Mouse (Mus musculus) limb, embryonic 10.5 days (tissue): Measurements from ENCODE around the gene Slc2a9. TPM values are rescaled to one million over a fixed set of nuclear protein-coding genes. Genes with fewer than 3 reads are reported as not detected.

Source experiments
- DNase-seq: peaks from one replicate; pipeline ENCODE4 v3.0.0-alpha.2; 2017; ENCODE audit warnings: low spot score
- H3K27ac ChIP-seq: fragments of 300-500 bp; sonication (generic); 2 replicates; pipeline ENCODE4 v1.5.1; 2016; ENCODE audit warnings: mild to moderate bottlenecking
- H3K27me3 ChIP-seq: fragments of 300-500 bp; sonication (generic); 2 replicates; pipeline ENCODE4 v1.6.1; 2016; ENCODE audit warnings: low read depth, mild to moderate bottlenecking; ENCODE audit not compliant: poor library complexity, severe bottlenecking
- H3K36me3 ChIP-seq: fragments of 300-500 bp; sonication (generic); 2 replicates; pipeline ENCODE4 v1.6.1; 2016; ENCODE audit warnings: mild to moderate bottlenecking, moderate library complexity
- H3K4me1 ChIP-seq: fragments of 300-500 bp; sonication (generic); 2 replicates; pipeline ENCODE4 v1.6.1; 2016
- H3K4me3 ChIP-seq: fragments of 300-500 bp; sonication (generic); 2 replicates; pipeline ENCODE4 v1.5.1; 2016; ENCODE audit warnings: mild to moderate bottlenecking, moderate library complexity
- H3K9me3 ChIP-seq: fragments of 300-500 bp; sonication (generic); replicated peaks from 2 replicates; pipeline ENCODE4 v1.6.1; 2016; ENCODE audit warnings: mild to moderate bottlenecking
- WGBS: fragments of 180-500 bp; shearing (Covaris S2); methylation state at CpG from one replicate; pipeline ENCODE4 v1.1.7; 2016; 5-methylcytosine and 5-hydroxymethylcytosine counted together
- polyA plus RNA-seq: library from polyadenylated mRNA; unstranded; fragments of >200 nt; fragmentation: Nextera tagmentation; extraction: Ambion mirVana; gene quantifications from 2 replicates; pipeline ENCODE4 v1.2.1, GENCODE M21; 2016

The Slc2a9 gene
- polyA plus RNA-seq, 1 experiment from 2014 or later, result 0.13 TPM

GRCm38 (mm10) chr5:38532084-38532483, 29.1 kb upstream of the Slc2a9 start:
- Histone ChIP-seq H3K27ac (no peak overlapping the region), H3K4me3 (no peak overlapping the region), H3K9me3 (no peaks in the 10 kb centered on the region), H3K27me3 (no peaks in the 10 kb centered on the region), H3K36me3 (peaks cover 100% of the 10 kb centered on the region), H3K4me1 (no peaks in the 10 kb centered on the region)
- WGBS, result 90% methylated on average over 4 of the region's 4 CpGs
- no peak for DNase-seq

- no peaks in the 10 kb centered on the region for H3K9me3 ChIP-seq
- no peak overlapping the region for H3K4me3 ChIP-seq
- peak; percentile 35 for DNase-seq
- H3K27me3 ChIP-seq, result no peaks in the 10 kb centered on the region
- no peaks in the 10 kb centered on the region for H3K4me1 ChIP-seq
- WGBS, result 90% methylated on average over 6 of the region's 6 CpGs
- no peak overlapping the region for H3K27ac ChIP-seq
- H3K36me3 ChIP-seq, result peaks cover 98% of the 10 kb centered on the region
Observed at GRCm38 (mm10) chr5:38529724-38530428, 26.9 kb upstream of the Slc2a9 start.

- Histone ChIP-seq H3K36me3 (peaks cover 33% of the 10 kb centered on the region), H3K9me3 (no peaks in the 10 kb centered on the region), H3K27me3 (no peaks in the 10 kb centered on the region), H3K27ac (no peak overlapping the region), H3K4me1 (no peaks in the 10 kb centered on the region), H3K4me3 (no peak overlapping the region)
- no peak for DNase-seq
- 95% methylated on average over 5 of the region's 5 CpGs for WGBS
Observed at GRCm38 (mm10) chr5:38522977-38523376, 20.0 kb upstream of the Slc2a9 start.

- H3K4me1 ChIP-seq, result no peaks in the 10 kb centered on the region; the same call in 1 of the 2 replicates
- H3K27me3 ChIP-seq, result no peaks in the 10 kb centered on the region
- 49% methylated on average over 1 of the region's 1 CpGs for WGBS
- no peaks in the 10 kb centered on the region for H3K9me3 ChIP-seq
- peaks cover 12% of the 10 kb centered on the region for H3K36me3 ChIP-seq
- no peak overlapping the region for H3K27ac ChIP-seq
- H3K4me3 ChIP-seq, result no peak overlapping the region
- DNase-seq, result no peak
Observed at GRCm38 (mm10) chr5:38520838-38521237, 17.9 kb upstream of the Slc2a9 start.

GRCm38 (mm10) chr5:38516267-38516666, 13.3 kb upstream of the Slc2a9 start:
- Histone ChIP-seq H3K4me3 (no peak overlapping the region), H3K36me3 (no peaks in the 10 kb centered on the region), H3K27ac (no peak overlapping the region), H3K9me3 (no peaks in the 10 kb centered on the region), H3K4me1 (peaks cover 9% of the 10 kb centered on the region), H3K27me3 (no peaks in the 10 kb centered on the region)
- 67% methylated on average over 6 of the region's 6 CpGs for WGBS
- no peak for DNase-seq

- H3K4me1 ChIP-seq, result peaks cover 9% of the 10 kb centered on the region
- H3K27me3 ChIP-seq, result no peaks in the 10 kb centered on the region
- no peak overlapping the region for H3K4me3 ChIP-seq
- no peak overlapping the region for H3K27ac ChIP-seq
- WGBS, result 10% methylated on average over 2 of the region's 2 CpGs
- DNase-seq, result no peak
- no peaks in the 10 kb centered on the region for H3K36me3 ChIP-seq
- H3K9me3 ChIP-seq, result no peaks in the 10 kb centered on the region
Observed at GRCm38 (mm10) chr5:38512991-38513390, 10.0 kb upstream of the Slc2a9 start.

GRCm38 (mm10) chr5:38509568-38509967, 6.6 kb upstream of the Slc2a9 start:
- Histone ChIP-seq H3K9me3 (no peaks in the 10 kb centered on the region), H3K4me1 (peaks cover 16% of the 10 kb centered on the region), H3K27me3 (no peaks in the 10 kb centered on the region), H3K27ac (no peak overlapping the region), H3K4me3 (no peak overlapping the region), H3K36me3 (no peaks in the 10 kb centered on the region)
- no peak for DNase-seq
- WGBS, result 92% methylated on average over 4 of the region's 4 CpGs

GRCm38 (mm10) chr5:38505435-38505765, 2.5 kb upstream of the Slc2a9 start:
- Histone ChIP-seq H3K9me3 (no peaks in the 10 kb centered on the region), H3K27me3 (no peaks in the 10 kb centered on the region), H3K27ac (peak overlapping the region; percentile 58), H3K4me3 (no peak overlapping the region), H3K4me1 (peaks cover 6% of the 10 kb centered on the region), H3K36me3 (no peaks in the 10 kb centered on the region)
- 75% methylated on average over 3 of the region's 3 CpGs for WGBS
- no peak for DNase-seq

- Histone ChIP-seq H3K36me3 (no peaks in the 10 kb centered on the region), H3K27me3 (no peaks in the 10 kb centered on the region), H3K27ac (peak overlapping the region; percentile 58), H3K4me1 (peaks cover 6% of the 10 kb centered on the region), H3K4me3 (no peak overlapping the region), H3K9me3 (no peaks in the 10 kb centered on the region)
- WGBS, result 70% methylated on average over 6 of the region's 6 CpGs
- DNase-seq, result no peak
Observed at GRCm38 (mm10) chr5:38504747-38505434, 1.9 kb upstream of the Slc2a9 start.

GRCm38 (mm10) chr5:38504116-38504515, 1.2 kb upstream of the Slc2a9 start:
- Histone ChIP-seq H3K36me3 (no peaks in the 10 kb centered on the region), H3K27ac (no peak overlapping the region), H3K27me3 (no peaks in the 10 kb centered on the region), H3K4me3 (no peak overlapping the region), H3K9me3 (no peaks in the 10 kb centered on the region), H3K4me1 (peaks cover 6% of the 10 kb centered on the region)
- 94% methylated on average over 1 of the region's 1 CpGs for WGBS
- no peak for DNase-seq

- Histone ChIP-seq H3K4me1 (peaks cover 2% of the 10 kb centered on the region), H3K4me3 (no peak overlapping the region), H3K27ac (no peak overlapping the region), H3K9me3 (no peaks in the 10 kb centered on the region), H3K27me3 (no peaks in the 10 kb centered on the region), H3K36me3 (no peaks in the 10 kb centered on the region)
- WGBS, result 91% methylated on average over 8 of the region's 8 CpGs
- no peak for DNase-seq
Observed at GRCm38 (mm10) chr5:38500043-38500442, 2.9 kb downstream of the Slc2a9 start.

- no peaks in the 10 kb centered on the region for H3K36me3 ChIP-seq
- no peak overlapping the region for H3K4me3 ChIP-seq
- no peaks in the 10 kb centered on the region; the same call in 1 of the 2 replicates for H3K4me1 ChIP-seq
- H3K9me3 ChIP-seq, result no peaks in the 10 kb centered on the region
- 86% methylated on average over 7 of the region's 7 CpGs for WGBS
- DNase-seq, result no peak
- no peaks in the 10 kb centered on the region for H3K27me3 ChIP-seq
- H3K27ac ChIP-seq, result no peak overlapping the region
Observed at GRCm38 (mm10) chr5:38499316-38499811, 3.6 kb downstream of the Slc2a9 start.

- H3K9me3 ChIP-seq, result no peaks in the 10 kb centered on the region
- WGBS, result 81% methylated on average over 5 of the region's 5 CpGs
- H3K4me3 ChIP-seq, result no peak overlapping the region
- H3K27me3 ChIP-seq, result no peaks in the 10 kb centered on the region
- H3K4me1 ChIP-seq, result no peaks in the 10 kb centered on the region
- no peaks in the 10 kb centered on the region for H3K36me3 ChIP-seq
- H3K27ac ChIP-seq, result no peak overlapping the region
- DNase-seq, result no peak
Observed at GRCm38 (mm10) chr5:38498479-38498878, 4.5 kb downstream of the Slc2a9 start.
